Mouse (Mus musculus) hindbrain, embryonic 14.5 days (tissue): ENCODE results near the gene Tent4a. TPM values are rescaled to one million over a fixed set of nuclear protein-coding genes. Genes with fewer than 3 reads are reported as not detected.
A peak's percentile ranks its signal among the peaks of the same experiment; 100 is the strongest.

Source experiments
- ATAC-seq: fragments of 200-750 bp; cut with Nextera tagmentation; 2 replicates; pipeline ENCODE4 v1.8.0; 2017; ENCODE audit warnings: moderate number of reproducible peaks, mild to moderate bottlenecking, moderate TSS enrichment, moderate library complexity; ENCODE audit not compliant: low FRiP score
- DNase-seq: peaks from one replicate; pipeline ENCODE4 v3.0.0-alpha.2; 2015; ENCODE audit warnings: low spot score
- H3K27ac ChIP-seq: fragments of 300-500 bp; sonication (generic); 2 replicates; pipeline ENCODE4 v1.5.1; 2014; ENCODE audit warnings: mild to moderate bottlenecking, moderate library complexity
- H3K27me3 ChIP-seq: fragments of 300-500 bp; sonication (generic); 2 replicates; pipeline ENCODE4 v1.6.1; 2014; ENCODE audit warnings: mild to moderate bottlenecking, low read length, mixed read lengths; ENCODE audit not compliant: control insufficient read depth, insufficient read depth
- H3K36me3 ChIP-seq: fragments of 300-500 bp; sonication (generic); replicated peaks from 2 replicates; pipeline ENCODE4 v1.6.1; 2014; ENCODE audit not compliant: control insufficient read depth, insufficient read depth
- H3K4me1 ChIP-seq: fragments of 300-500 bp; sonication (generic); replicated peaks from 2 replicates; pipeline ENCODE4 v1.6.1; 2014; ENCODE audit warnings: antibody characterized with exemption, low read length, mixed read lengths; ENCODE audit not compliant: control insufficient read depth, insufficient read depth
- H3K4me2 ChIP-seq: fragments of 300-500 bp; sonication (generic); replicated peaks from 2 replicates; pipeline ENCODE4 v1.6.1; 2014; ENCODE audit warnings: mild to moderate bottlenecking, moderate library complexity
- H3K4me3 ChIP-seq: fragments of 300-500 bp; sonication (generic); replicated peaks from 2 replicates; pipeline ENCODE4 v1.5.1; 2014; ENCODE audit warnings: mild to moderate bottlenecking, low read length
- H3K9ac ChIP-seq: fragments of 300-500 bp; sonication (generic); 2 replicates; pipeline ENCODE4 v1.6.1; 2014
- H3K9me3 ChIP-seq: fragments of 300-500 bp; sonication (generic); 2 replicates; pipeline ENCODE4 v1.6.1; 2016; ENCODE audit warnings: low read length; ENCODE audit not compliant: control insufficient read depth
- WGBS: fragments of 180-500 bp; shearing (Covaris S2); extraction: QIAGEN DNeasy Blood & Tissue Kit; methylation state at CpG from one replicate; pipeline ENCODE4 v1.1.7; 2014; 5-methylcytosine and 5-hydroxymethylcytosine counted together
- polyA plus RNA-seq: library from polyadenylated mRNA; unstranded; fragments of >200 nt; fragmentation: Nextera tagmentation; extraction: Ambion mirVana; gene quantifications from 2 replicates; pipeline ENCODE4 v1.2.1, GENCODE M21; 2014

The Tent4a gene
- polyA plus RNA-seq, 1 experiment from 2014 or later = 8.9 TPM

GRCm38 (mm10) chr13:69537366-69537765 is 2.9 kb upstream of the Tent4a start:
- Histone ChIP-seq H3K36me3 (no peaks in the 10 kb centered on the region), H3K4me2 (no peak overlapping the region), H3K27me3 (no peaks in the 10 kb centered on the region), H3K9ac (no peak overlapping the region), H3K9me3 (no peaks in the 10 kb centered on the region), H3K27ac (no peak overlapping the region), H3K4me1 (peaks cover 26% of the 10 kb centered on the region), H3K4me3 (no peak overlapping the region)
- 73% methylated on average over 7 of the region's 7 CpGs for WGBS
- ATAC-seq (no peak), DNase-seq (no peak)

- Histone ChIP-seq H3K9ac (peak overlapping the region; percentile 36; the same call in 1 of the 2 replicates), H3K27me3 (no peaks in the 10 kb centered on the region), H3K36me3 (no peaks in the 10 kb centered on the region), H3K27ac (0 out of 2 replicates have a peak overlapping the region, but pooled peaks have one; percentile 98), H3K4me1 (peaks cover 39% of the 10 kb centered on the region), H3K4me2 (peak overlapping the region; percentile 78), H3K4me3 (peak overlapping the region; percentile 94), H3K9me3 (no peaks in the 10 kb centered on the region)
- 78% methylated on average over 4 of the region's 4 CpGs for WGBS
- ATAC-seq (no peak), DNase-seq (no peak)
These were observed 1.6 kb upstream of the Tent4a start for GRCm38 (mm10) chr13:69536021-69536420.

GRCm38 (mm10) chr13:69534654-69535551 is 486 bp upstream of the Tent4a start:
- Histone ChIP-seq H3K27ac (peak overlapping the region; percentile 98), H3K36me3 (no peaks in the 10 kb centered on the region; the same call in 1 of the 2 replicates), H3K4me2 (peak overlapping the region; percentile 78), H3K27me3 (no peaks in the 10 kb centered on the region), H3K4me1 (peaks cover 50% of the 10 kb centered on the region), H3K4me3 (peak overlapping the region; percentile 94), H3K9me3 (no peaks in the 10 kb centered on the region), H3K9ac (peak overlapping the region; percentile 90)
- WGBS = under 1% methylated on average over 60 of the region's 86 CpGs
- peak; percentile 94 for ATAC-seq
- peak; percentile 99 for DNase-seq

DNA sequence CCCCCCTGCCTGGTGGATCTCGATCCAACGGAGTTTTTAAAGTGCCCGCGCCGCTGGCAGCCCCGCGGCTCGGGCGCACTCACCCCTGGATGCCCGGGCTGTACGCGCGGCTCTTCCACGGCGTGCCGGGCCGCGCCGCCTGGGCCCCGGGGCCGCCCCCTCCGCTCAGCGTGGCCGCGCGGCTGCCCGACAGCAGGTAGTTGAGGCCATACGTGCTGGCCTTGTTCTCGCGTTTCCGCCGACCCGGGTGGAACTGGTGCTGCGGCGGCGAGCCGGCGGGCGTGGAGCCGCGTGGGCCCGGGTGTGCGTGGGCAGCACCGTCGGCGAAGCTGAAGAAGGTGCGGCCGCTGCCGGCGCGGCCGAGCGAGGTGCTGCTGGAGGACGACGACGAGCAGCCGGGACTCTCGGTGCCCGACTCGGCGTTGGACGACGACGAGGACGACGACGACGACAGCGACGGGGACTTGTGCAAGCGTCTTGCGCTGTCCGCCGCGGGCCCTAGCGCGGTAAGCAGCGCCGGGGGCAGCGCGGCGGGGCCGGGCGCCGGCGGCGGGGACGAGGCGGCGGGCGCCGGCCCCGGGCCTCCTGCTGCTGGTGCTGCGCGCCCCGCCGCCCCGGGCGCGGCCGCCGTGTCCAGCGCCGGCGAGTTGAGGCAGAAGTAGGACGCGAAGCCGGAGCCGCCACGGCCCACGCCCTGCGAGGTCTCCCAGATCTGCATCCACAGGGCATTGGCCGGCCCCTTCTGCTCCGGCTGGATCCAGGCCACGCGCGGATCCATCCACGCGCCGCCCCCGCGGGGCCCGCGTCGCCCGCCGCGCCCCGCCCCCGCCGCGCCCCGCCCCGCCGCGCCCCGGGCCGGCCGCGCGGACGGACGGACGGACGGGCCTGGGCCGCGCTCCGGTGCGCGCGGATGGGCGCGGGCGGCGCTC is 748 bp downstream of the Tent4a start, which contains the start of gene Nsun2:
Nsun2 (plus strand) TSS at position 342 of the 929 bp plus-strand sequence.
- Histone ChIP-seq H3K9ac (peak within 1 kb of the TSS; percentile 90), H3K27me3 (no peaks in the 10 kb centered on the region), H3K4me2 (peak within 1 kb of the TSS; percentile 96), H3K36me3 (no peaks in the 10 kb centered on the region; the same call in 1 of the 2 replicates), H3K27ac (peak within 1 kb of the TSS; percentile 98), H3K4me3 (peak within 1 kb of the TSS; percentile 94), H3K4me1 (peaks cover 51% of the 10 kb centered on the region), H3K9me3 (no peaks in the 10 kb centered on the region)
- under 1% methylated on average over 91 of the region's 155 CpGs for WGBS
- peak; percentile 10 for ATAC-seq
- peak; percentile 43 for DNase-seq

GRCm38 (mm10) chr13:69532893-69533404 is 1.5 kb downstream of the Tent4a start:
- ATAC-seq = no peak
- H3K4me2 ChIP-seq = peak overlapping the region; percentile 96
- peak overlapping the region; percentile 90 for H3K9ac ChIP-seq
- DNase-seq = no peak
- no peaks in the 10 kb centered on the region for H3K9me3 ChIP-seq
- peak overlapping the region; percentile 98; the same call in 1 of the 2 replicates for H3K27ac ChIP-seq
- no peaks in the 10 kb centered on the region for H3K27me3 ChIP-seq
- peak overlapping the region; percentile 94 for H3K4me3 ChIP-seq
- no peaks in the 10 kb centered on the region; the same call in 1 of the 2 replicates for H3K36me3 ChIP-seq
- WGBS = 1% methylated on average over 9 of the region's 9 CpGs
- peaks cover 52% of the 10 kb centered on the region for H3K4me1 ChIP-seq

DNA sequence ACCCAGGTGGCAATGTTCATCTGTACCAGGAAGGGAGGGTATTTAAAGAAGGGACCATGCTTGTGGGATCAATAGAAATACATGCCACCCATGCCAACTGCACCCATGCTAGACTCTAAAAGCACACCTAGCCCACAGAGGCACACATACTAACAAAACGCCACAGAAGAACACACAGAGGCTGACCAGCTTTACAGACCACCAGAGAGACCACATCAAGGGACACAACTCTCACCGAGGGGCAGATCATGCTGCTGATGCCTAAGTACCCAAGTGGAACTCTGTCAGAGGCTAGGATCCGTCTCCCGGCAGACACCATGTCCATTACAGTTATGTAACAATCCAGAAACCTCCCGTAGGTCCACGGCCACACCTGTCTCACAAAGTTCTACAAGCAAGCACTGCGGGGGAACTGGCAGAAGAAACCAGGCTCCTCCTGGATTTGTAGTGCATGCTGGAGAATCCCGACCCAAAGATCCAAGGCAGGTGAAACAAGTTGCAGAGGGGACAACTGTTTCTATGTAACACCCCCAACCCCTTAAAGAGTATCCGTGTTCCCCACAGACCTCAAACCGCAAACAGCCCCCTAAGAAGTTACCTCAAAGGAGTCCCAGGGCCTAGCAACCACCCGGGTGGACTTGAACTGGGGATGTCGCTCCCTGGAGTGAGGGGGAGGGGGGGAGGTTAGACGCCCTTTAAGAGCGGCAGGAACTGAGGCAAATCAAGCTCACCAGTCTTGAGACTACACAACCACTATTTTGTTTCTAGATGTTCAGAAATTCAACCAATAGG is 2.1 kb downstream of the Tent4a start:
- WGBS = 18% methylated on average over 14 of the region's 14 CpGs
- peak overlapping the region; percentile 94 for H3K4me3 ChIP-seq
- ATAC-seq = no peak
- peak overlapping the region; percentile 96 for H3K4me2 ChIP-seq
- no peaks in the 10 kb centered on the region for H3K9me3 ChIP-seq
- H3K4me1 ChIP-seq = peaks cover 59% of the 10 kb centered on the region
- H3K36me3 ChIP-seq = no peaks in the 10 kb centered on the region; the same call in 1 of the 2 replicates
- H3K9ac ChIP-seq = peak overlapping the region; percentile 90
- H3K27me3 ChIP-seq = no peaks in the 10 kb centered on the region
- DNase-seq = no peak
- no peak overlapping the region for H3K27ac ChIP-seq

DNA sequence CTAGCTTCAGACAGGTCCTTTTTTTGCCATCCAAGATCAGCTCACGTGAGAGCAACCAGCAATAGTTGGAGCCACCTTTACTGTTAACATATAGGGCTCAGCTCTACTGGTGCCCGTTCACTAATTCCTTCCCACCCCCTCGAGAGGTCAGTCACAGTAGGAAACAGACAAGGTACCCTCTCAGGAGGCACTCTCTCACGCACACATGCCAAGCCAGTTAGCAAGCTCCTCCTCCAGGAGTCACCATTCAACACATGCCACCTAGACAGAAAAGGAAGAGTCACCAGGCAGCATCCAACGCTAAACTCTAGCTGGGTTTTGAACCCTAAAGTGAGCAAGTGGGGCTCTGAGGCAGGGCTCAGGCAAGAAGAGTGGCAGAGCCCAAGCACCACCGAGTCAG is 3.0 kb downstream of the Tent4a start:
- ATAC-seq = no peak
- peak overlapping the region; percentile 90 for H3K9ac ChIP-seq
- DNase-seq = no peak
- peaks cover 66% of the 10 kb centered on the region for H3K4me1 ChIP-seq
- no peaks in the 10 kb centered on the region for H3K27me3 ChIP-seq
- no peaks in the 10 kb centered on the region for H3K9me3 ChIP-seq
- H3K4me3 ChIP-seq = peak overlapping the region; percentile 94
- H3K4me2 ChIP-seq = peak overlapping the region; percentile 96
- 46% methylated on average over 6 of the region's 6 CpGs for WGBS
- H3K36me3 ChIP-seq = no peaks in the 10 kb centered on the region; the same call in 1 of the 2 replicates
- no peak overlapping the region for H3K27ac ChIP-seq

GRCm38 (mm10) chr13:69530951-69531350 is 3.5 kb downstream of the Tent4a start:
- peak overlapping the region; percentile 90 for H3K9ac ChIP-seq
- no peak overlapping the region for H3K27ac ChIP-seq
- WGBS = 81% methylated on average over 6 of the region's 6 CpGs
- H3K4me1 ChIP-seq = peaks cover 69% of the 10 kb centered on the region
- H3K9me3 ChIP-seq = no peaks in the 10 kb centered on the region
- no peaks in the 10 kb centered on the region for H3K27me3 ChIP-seq
- no peaks in the 10 kb centered on the region; the same call in 1 of the 2 replicates for H3K36me3 ChIP-seq
- peak overlapping the region; percentile 96 for H3K4me2 ChIP-seq
- ATAC-seq (no peak), DNase-seq (no peak)
- H3K4me3 ChIP-seq = peak overlapping the region; percentile 94
